14 mouse cellular contexts compared by ENCODE assay signal in the genomic region with DNA sequence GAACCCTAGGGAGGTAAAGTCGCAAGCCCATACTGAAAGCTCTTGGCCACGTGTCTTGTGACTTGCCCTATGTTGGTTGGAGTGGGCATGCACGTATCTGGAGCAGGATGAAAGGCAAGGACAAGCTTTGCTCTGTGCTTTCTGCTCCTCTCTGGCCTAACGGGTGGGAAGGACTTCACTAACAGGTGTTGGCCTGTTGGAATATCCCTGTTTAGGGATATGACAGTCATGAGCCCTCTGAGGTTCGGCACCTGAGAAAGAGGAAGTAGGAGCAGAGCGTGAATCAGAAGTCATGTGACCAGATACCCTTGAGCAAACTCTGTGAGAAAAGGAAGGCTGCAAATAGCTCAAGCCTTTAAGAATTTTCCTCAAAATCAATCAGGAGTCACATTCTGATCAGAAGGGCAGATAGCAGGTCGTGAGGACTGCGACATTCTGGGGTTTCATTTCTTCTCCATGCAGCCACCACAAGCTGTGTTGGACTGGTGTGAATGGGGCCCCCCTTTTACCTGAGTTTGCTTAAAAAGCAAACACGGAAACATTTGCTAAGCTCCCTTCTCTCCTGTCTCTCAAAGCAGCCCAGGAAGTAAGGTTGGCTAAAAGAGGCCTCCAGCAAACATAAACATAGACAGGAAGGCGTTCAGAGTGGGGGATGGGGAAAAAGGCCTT.
DNase-seq lines count a peak whose midpoint lies in the region; ATAC-seq lines count a peak whose summit lies in the region.
"Had no signal": no experiment of that assay in that cellular context is flagged by ENCODE, and none has a peak within 500 bp of the region (broad histone marks: within the 10 kb centered on the region; RNA-seq: fewer than 3 reads in every experiment).

No protein-coding gene starts in this region.

- H3K27ac ChIP-seq in midbrain, embryonic 11.5 days (ENCODE audit: low read depth, low read length): no peak overlapping the region
- H3K27ac ChIP-seq: embryonic facial prominence, embryonic 12.5 days; midbrain, embryonic 15.5 days had no signal

- no peak overlapping the region for H3K4me3 ChIP-seq in midbrain, embryonic 11.5 days (ENCODE audit: low read depth, low read length)
- H3K4me3 ChIP-seq: embryonic facial prominence, embryonic 12.5 days; heart, embryonic 12.5 days; midbrain, embryonic 15.5 days had no signal

- peak; percentile 70 for DNase-seq in CD4-positive, CD25-positive, alpha-beta regulatory T cell, adult 2 months (ENCODE audit: low read depth, low spot score)
- DNase-seq in T-cell, adult 2 months (ENCODE audit: low spot score): peak; percentile 54
- peak; percentile 31 for DNase-seq in lung, postnatal 25 days (ENCODE audit: low spot score)
- peak; percentile 93 for DNase-seq in splenic B cell, adult 2 months (ENCODE audit: low read depth, low spot score)
- DNase-seq in layer of hippocampus, adult 8-10 months (ENCODE audit: low spot score in 2 of 2): no peak
- no peak for DNase-seq in midbrain, embryonic 11.5 days (ENCODE audit: low spot score, missing footprints)
- DNase-seq in right cerebral cortex, postnatal 36 days (ENCODE audit: low spot score in 2 of 2): no peak
- DNase-seq in adrenal gland, postnatal 36 days: no peak
- DNase-seq: forebrain, postnatal 0 days; kidney, adult 2 months; retina, postnatal 1 day had no signal

- no peak overlapping the region for H3K4me2 ChIP-seq in midbrain, embryonic 11.5 days
- H3K4me2 ChIP-seq: embryonic facial prominence, embryonic 12.5 days; heart, embryonic 12.5 days; midbrain, embryonic 15.5 days had no signal

- H3K4me1 ChIP-seq in midbrain, embryonic 11.5 days (ENCODE audit: control insufficient read depth, insufficient read depth, low read length): 0 out of 2 replicates have a peak, but pooled peaks cover under 1% of the 10 kb centered on the region

- ATAC-seq in midbrain, embryonic 11.5 days (ENCODE audit: low FRiP score): no peak
- ATAC-seq: forebrain, postnatal 0 days had no signal

- no peaks in the 10 kb centered on the region for H3K36me3 ChIP-seq in splenic B cell, adult 2 months (ENCODE audit: control insufficient read depth, insufficient read depth, low read length, poor library complexity, severe bottlenecking)
- H3K36me3 ChIP-seq in midbrain, embryonic 11.5 days (ENCODE audit: control insufficient read depth, insufficient read depth, low read length): no peaks in the 10 kb centered on the region
- H3K36me3 ChIP-seq: embryonic facial prominence, embryonic 12.5 days; heart, embryonic 12.5 days; midbrain, embryonic 15.5 days had no signal

- WGBS in midbrain, embryonic 11.5 days: 75% methylated on average over 10 of the region's 10 CpGs

- no peaks in the 10 kb centered on the region for H3K27me3 ChIP-seq in splenic B cell, adult 2 months (ENCODE audit: control insufficient read depth, insufficient read depth, low read length, poor library complexity, severe bottlenecking)
- no peaks in the 10 kb centered on the region for H3K27me3 ChIP-seq in midbrain, embryonic 11.5 days (ENCODE audit: control insufficient read depth, insufficient read depth, low read length)
- H3K27me3 ChIP-seq: embryonic facial prominence, embryonic 12.5 days; heart, embryonic 12.5 days; midbrain, embryonic 15.5 days had no signal

- H3K9me3 ChIP-seq in midbrain, embryonic 11.5 days (ENCODE audit: control insufficient read depth, low read length): no peaks in the 10 kb centered on the region
- H3K9me3 ChIP-seq: embryonic facial prominence, embryonic 12.5 days; heart, embryonic 12.5 days; midbrain, embryonic 15.5 days had no signal

- no peak overlapping the region for H3K9ac ChIP-seq in midbrain, embryonic 11.5 days (ENCODE audit: low read length)
- H3K9ac ChIP-seq: embryonic facial prominence, embryonic 12.5 days; forebrain, postnatal 0 days; heart, embryonic 12.5 days; midbrain, embryonic 15.5 days had no signal

Comparison
In these comparisons a context has a peak if more than half of its experiments do, and no peak if none do; other contexts are left out.
1. DNase-seq: peak in CD4-positive, CD25-positive, alpha-beta regulatory T cell, adult 2 months (single experiment), T-cell, adult 2 months (single experiment), lung, postnatal 25 days (single experiment) and splenic B cell, adult 2 months (single experiment); none in layer of hippocampus, adult 8-10 months (0 of 2), midbrain, embryonic 11.5 days (single experiment), right cerebral cortex, postnatal 36 days (0 of 2) and adrenal gland, postnatal 36 days (0 of 2).